Mouse (Mus musculus): ENCODE data around the gene Anks1. TPM values are rescaled to one million over a fixed set of nuclear protein-coding genes. Genes with fewer than 3 reads are reported as not detected.

The Anks1 gene
- total and polyA plus RNA-seq, 3 experiments, result 6.6 to 13.3 (median 9.6) TPM

DNA sequence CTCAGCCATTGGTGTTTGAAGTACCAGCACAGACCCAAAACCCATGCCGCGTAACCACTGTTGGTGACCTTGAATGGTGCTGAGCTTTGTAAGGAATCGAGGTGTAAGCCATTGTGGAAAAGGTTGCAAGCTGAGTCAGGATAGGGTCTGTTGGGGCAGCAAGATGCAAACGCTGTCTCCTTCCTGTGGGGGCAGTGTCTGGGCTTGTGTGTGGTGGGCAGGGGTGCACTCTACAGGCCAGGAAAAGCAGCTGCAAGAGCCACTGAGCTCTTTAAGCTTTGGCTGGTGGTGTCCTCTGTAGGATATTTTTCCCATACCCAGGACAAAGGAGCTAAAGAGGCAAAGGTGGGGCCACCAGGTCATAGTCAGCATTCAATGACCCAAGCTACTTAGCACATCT is 139.3 kb downstream of the Anks1 start:
- TF ChIP-seq GATA1 (IDR thresholded peaks at IDR 0.05; ENCODE audit: borderline replicate concordance, low read length), result no peak
- TF ChIP-seq POLR2AphosphoS5 (IDR thresholded peaks at IDR 0.05; ENCODE audit: insufficient replicate concordance, low read depth, low read length), result no peak
- TF ChIP-seq GATA2 (IDR thresholded peaks at IDR 0.05; ENCODE audit: borderline replicate concordance, low read depth, low read length), result no peak
- TF ChIP-seq TAL1 (conservative IDR thresholded peaks at IDR 0.05; ENCODE audit: low read depth, low read length), result no peak
- no peak for TF ChIP-seq CTCF (IDR thresholded peaks at IDR 0.05; ENCODE audit: low read depth, low read length)
- Histone ChIP-seq H3K36me3 (replicated peaks) (peaks cover 68% of the 10 kb centered on the region), H3K4me1 (ENCODE audit: insufficient read depth, low read depth, low read length) (no peaks in the 10 kb centered on the region), H3K4me3 (ENCODE audit: low read depth, low read length) (no peak overlapping the region), H3K27me3 (ENCODE audit: insufficient read depth, low read length) (no peaks in the 10 kb centered on the region), H3K9me3 (replicated peaks) (no peaks in the 10 kb centered on the region)
- ATAC-seq (ENCODE audit: extremely low read depth, insufficient number of reproducible peaks, low FRiP score, poor library complexity, severe bottlenecking) (no peak), DNase-seq (ENCODE audit: low spot score) (no peak)

DNA sequence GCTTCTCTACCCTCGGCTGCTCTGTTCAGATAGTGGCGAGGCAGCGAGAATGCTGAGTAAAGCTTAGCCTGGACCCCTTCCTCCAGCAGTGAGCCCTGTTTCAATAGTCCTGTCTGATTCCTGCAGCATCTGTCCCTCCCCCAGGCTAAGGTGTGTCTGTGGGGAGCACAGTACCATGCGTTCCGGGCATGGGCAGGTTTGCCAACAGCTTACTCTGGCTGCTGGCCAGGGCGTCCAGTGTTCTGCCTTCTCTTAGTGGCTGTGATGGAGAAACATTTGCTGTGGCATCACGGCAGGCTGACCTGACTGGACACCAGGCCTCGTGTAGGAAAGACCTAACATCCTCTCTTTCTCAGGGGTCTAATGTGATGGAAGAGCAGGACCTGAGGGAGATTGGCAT is 141.1 kb downstream of the Anks1 start:
- ATAC-seq (ENCODE audit: extremely low read depth, insufficient number of reproducible peaks, low FRiP score, poor library complexity, severe bottlenecking) (no peak), DNase-seq (ENCODE audit: low spot score) (no peak)
- TF ChIP-seq GATA2 (IDR thresholded peaks at IDR 0.05; ENCODE audit: borderline replicate concordance, low read depth, low read length) (no peak), TAL1 (conservative IDR thresholded peaks at IDR 0.05; ENCODE audit: low read depth, low read length) (no peak), POLR2AphosphoS5 (IDR thresholded peaks at IDR 0.05; ENCODE audit: insufficient replicate concordance, low read depth, low read length) (no peak), CTCF (IDR thresholded peaks at IDR 0.05; ENCODE audit: low read depth, low read length) (no peak), GATA1 (IDR thresholded peaks at IDR 0.05; ENCODE audit: borderline replicate concordance, low read length) (no peak)
- Histone ChIP-seq H3K4me3 (ENCODE audit: low read depth, low read length) (no peak overlapping the region), H3K27me3 (ENCODE audit: insufficient read depth, low read length) (no peaks in the 10 kb centered on the region), H3K36me3 (replicated peaks) (peaks cover 82% of the 10 kb centered on the region), H3K4me1 (ENCODE audit: insufficient read depth, low read depth, low read length) (no peaks in the 10 kb centered on the region), H3K9me3 (replicated peaks) (no peaks in the 10 kb centered on the region)

DNA sequence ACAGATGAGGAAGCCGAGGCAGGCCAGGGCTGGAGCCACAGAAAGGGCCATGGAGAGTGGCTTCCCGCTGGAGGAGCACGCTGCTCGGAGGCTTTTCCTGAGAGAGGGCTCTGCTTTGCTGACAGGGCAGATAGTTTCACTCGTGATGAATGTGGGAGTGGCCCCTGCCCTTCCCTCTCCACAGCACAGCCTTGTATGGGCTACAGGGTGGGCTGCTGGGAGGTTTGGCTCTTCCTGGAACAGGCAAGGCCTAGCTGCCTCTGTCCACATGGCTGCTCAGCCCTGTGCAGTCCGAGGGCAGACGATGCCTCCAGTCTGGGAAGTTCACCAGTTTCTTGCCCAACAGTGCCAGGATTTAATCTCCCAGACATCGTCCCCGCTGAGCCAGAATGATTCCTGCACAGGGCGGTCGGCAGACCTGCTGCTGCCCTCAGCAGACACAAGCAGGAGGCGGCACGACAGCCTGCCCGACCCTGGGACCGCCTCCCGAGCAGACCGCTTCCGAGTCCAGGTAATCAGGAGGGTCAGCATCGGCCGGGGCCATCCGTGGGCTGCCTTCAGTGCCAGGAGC is 143.3 kb downstream of the Anks1 start:
- H3K9me3 ChIP-seq (replicated peaks), result no peaks in the 10 kb centered on the region
- H3K27me3 ChIP-seq (ENCODE audit: insufficient read depth, low read length), result no peaks in the 10 kb centered on the region
- H3K4me3 ChIP-seq (ENCODE audit: low read depth, low read length), result no peak overlapping the region
- no peak for ATAC-seq (ENCODE audit: extremely low read depth, insufficient number of reproducible peaks, low FRiP score, poor library complexity, severe bottlenecking)
- H3K36me3 ChIP-seq (replicated peaks), result peaks cover 78% of the 10 kb centered on the region
- H3K4me1 ChIP-seq (ENCODE audit: insufficient read depth, low read depth, low read length), result no peaks in the 10 kb centered on the region
- DNase-seq (ENCODE audit: low spot score), result no peak
- TF ChIP-seq GATA2 (IDR thresholded peaks at IDR 0.05; ENCODE audit: borderline replicate concordance, low read depth, low read length), result no peak
- TF ChIP-seq TAL1 (conservative IDR thresholded peaks at IDR 0.05; ENCODE audit: low read depth, low read length), result no peak
- no peak for TF ChIP-seq CTCF (IDR thresholded peaks at IDR 0.05; ENCODE audit: low read depth, low read length)
- TF ChIP-seq GATA1 (IDR thresholded peaks at IDR 0.05; ENCODE audit: borderline replicate concordance, low read length), result no peak
- no peak for TF ChIP-seq POLR2AphosphoS5 (IDR thresholded peaks at IDR 0.05; ENCODE audit: insufficient replicate concordance, low read depth, low read length)

DNA sequence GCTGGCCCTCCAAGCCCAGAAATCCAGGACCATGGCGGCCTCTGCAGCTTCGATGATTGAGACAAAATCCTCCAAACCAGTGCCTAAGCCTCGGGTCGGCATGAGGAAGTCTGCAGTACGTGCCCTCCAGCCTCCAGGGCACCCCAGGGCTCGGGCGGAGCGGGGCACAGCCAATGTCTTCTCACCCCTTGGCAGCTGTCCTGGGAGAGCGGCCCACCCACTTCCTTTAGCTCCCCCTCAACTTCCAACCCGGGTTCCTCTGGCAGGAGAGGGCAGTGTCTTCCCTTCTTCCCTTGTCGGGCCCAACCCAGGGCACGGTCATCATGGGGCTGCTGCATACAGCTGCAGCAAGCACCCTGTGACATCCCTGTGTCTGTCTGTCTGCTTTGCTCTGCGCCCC is 149.2 kb downstream of the Anks1 start:
- ATAC-seq (ENCODE audit: extremely low read depth, insufficient number of reproducible peaks, low FRiP score, poor library complexity, severe bottlenecking) (no peak), DNase-seq (ENCODE audit: low spot score) (no peak)
- no peak for TF ChIP-seq GATA1 (IDR thresholded peaks at IDR 0.05; ENCODE audit: borderline replicate concordance, low read length)
- no peak for TF ChIP-seq GATA2 (IDR thresholded peaks at IDR 0.05; ENCODE audit: borderline replicate concordance, low read depth, low read length)
- no peak for TF ChIP-seq TAL1 (conservative IDR thresholded peaks at IDR 0.05; ENCODE audit: low read depth, low read length)
- TF ChIP-seq POLR2AphosphoS5 (IDR thresholded peaks at IDR 0.05; ENCODE audit: insufficient replicate concordance, low read depth, low read length), result no peak
- Histone ChIP-seq H3K27me3 (ENCODE audit: insufficient read depth, low read length) (no peaks in the 10 kb centered on the region), H3K4me3 (ENCODE audit: low read depth, low read length) (no peak overlapping the region), H3K9me3 (replicated peaks) (no peaks in the 10 kb centered on the region), H3K4me1 (ENCODE audit: insufficient read depth, low read depth, low read length) (no peaks in the 10 kb centered on the region), H3K36me3 (replicated peaks) (peaks cover 71% of the 10 kb centered on the region)

DNA sequence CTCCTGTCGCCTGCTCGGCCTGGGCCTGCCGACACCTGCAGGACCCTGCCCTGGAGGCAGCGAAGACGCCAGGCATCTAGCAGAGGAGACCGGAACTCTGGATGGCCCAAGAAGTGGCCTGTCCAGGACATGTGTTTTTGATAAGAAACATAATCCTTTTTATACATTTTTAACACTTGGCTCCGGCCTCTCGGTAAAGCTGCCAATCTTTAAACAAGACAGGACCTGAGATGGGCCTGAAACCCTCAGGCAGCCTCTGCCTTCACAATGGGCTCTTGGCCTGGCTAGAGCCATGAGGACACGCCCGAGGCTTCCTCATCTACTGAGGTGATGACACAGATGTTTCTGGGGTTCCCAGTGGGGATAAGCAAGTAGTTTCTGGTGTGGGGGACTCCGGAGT is 151.6 kb downstream of the Anks1 start:
- Histone ChIP-seq H3K4me1 (ENCODE audit: insufficient read depth, low read depth, low read length) (no peaks in the 10 kb centered on the region), H3K36me3 (replicated peaks) (peaks cover 53% of the 10 kb centered on the region), H3K27me3 (ENCODE audit: insufficient read depth, low read length) (no peaks in the 10 kb centered on the region), H3K9me3 (replicated peaks) (no peaks in the 10 kb centered on the region), H3K4me3 (ENCODE audit: low read depth, low read length) (no peak overlapping the region)
- DNase-seq (ENCODE audit: low spot score) (no peak), ATAC-seq (ENCODE audit: extremely low read depth, insufficient number of reproducible peaks, low FRiP score, poor library complexity, severe bottlenecking) (no peak)
- TF ChIP-seq TAL1 (conservative IDR thresholded peaks at IDR 0.05; ENCODE audit: low read depth, low read length) (no peak), POLR2AphosphoS5 (IDR thresholded peaks at IDR 0.05; ENCODE audit: insufficient replicate concordance, low read depth, low read length) (no peak), CTCF (IDR thresholded peaks at IDR 0.05; ENCODE audit: low read depth, low read length) (no peak), GATA1 (IDR thresholded peaks at IDR 0.05; ENCODE audit: borderline replicate concordance, low read length) (no peak), GATA2 (IDR thresholded peaks at IDR 0.05; ENCODE audit: borderline replicate concordance, low read depth, low read length) (no peak)

DNA sequence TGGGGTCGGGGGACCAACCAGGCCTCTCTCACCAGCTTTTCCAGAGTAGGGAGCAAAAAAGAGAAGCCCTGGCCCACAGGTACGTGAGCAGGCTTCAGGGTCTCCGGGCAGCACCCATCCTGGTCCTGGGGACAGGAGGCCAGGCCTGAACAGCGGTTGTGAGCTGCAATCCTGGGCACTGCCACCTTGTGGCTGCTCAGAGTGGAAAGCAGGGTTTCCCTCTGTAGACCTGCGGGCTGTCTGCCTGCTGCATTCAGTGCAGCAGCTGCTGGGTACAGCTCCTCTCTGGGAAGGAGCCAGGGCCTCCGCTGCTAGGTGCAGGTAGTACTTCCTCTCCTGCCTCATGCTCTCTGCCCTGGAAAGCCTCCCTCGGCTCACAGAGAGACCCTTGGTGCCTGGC is 152.4 kb downstream of the Anks1 start:
- no peak for DNase-seq (ENCODE audit: low spot score)
- peaks cover 51% of the 10 kb centered on the region for H3K36me3 ChIP-seq (replicated peaks)

More for the DNA sequence above, 152.4 kb downstream of the Anks1 start:
- Histone ChIP-seq H3K9me3 (replicated peaks) (no peaks in the 10 kb centered on the region), H3K4me1 (ENCODE audit: insufficient read depth, low read depth, low read length) (no peaks in the 10 kb centered on the region), H3K4me3 (ENCODE audit: low read depth, low read length) (no peak overlapping the region), H3K27me3 (ENCODE audit: insufficient read depth, low read length) (peaks cover 1% of the 10 kb centered on the region; the same call in 1 of the 2 replicates)
- no peak for ATAC-seq (ENCODE audit: extremely low read depth, insufficient number of reproducible peaks, low FRiP score, poor library complexity, severe bottlenecking)
- TF ChIP-seq CTCF (IDR thresholded peaks at IDR 0.05; ENCODE audit: low read depth, low read length), result no peak
- no peak for TF ChIP-seq TAL1 (conservative IDR thresholded peaks at IDR 0.05; ENCODE audit: low read depth, low read length)
- TF ChIP-seq GATA1 (IDR thresholded peaks at IDR 0.05; ENCODE audit: borderline replicate concordance, low read length), result no peak
- no peak for TF ChIP-seq GATA2 (IDR thresholded peaks at IDR 0.05; ENCODE audit: borderline replicate concordance, low read depth, low read length)
- TF ChIP-seq POLR2AphosphoS5 (IDR thresholded peaks at IDR 0.05; ENCODE audit: insufficient replicate concordance, low read depth, low read length), result no peak
